Mouse (Mus musculus): ENCODE data around the gene Ddx3y.
A peak's percentile ranks its signal among the peaks of the same experiment; 100 is the strongest.

Ddx3y gene

GRCm38 (mm10) chrY:1286171-1286795 lies at the start of gene Ddx3y:
Gene Ddx3y (minus strand): TSS chrY:1286629.
- peak in 1 of 2 experiments; percentile 80 for DNase-seq

GRCm38 (mm10) chrY:1293708-1294107 lies 7.3 kb upstream of the Ddx3y start:
- DNase-seq, result no peak

DNA sequence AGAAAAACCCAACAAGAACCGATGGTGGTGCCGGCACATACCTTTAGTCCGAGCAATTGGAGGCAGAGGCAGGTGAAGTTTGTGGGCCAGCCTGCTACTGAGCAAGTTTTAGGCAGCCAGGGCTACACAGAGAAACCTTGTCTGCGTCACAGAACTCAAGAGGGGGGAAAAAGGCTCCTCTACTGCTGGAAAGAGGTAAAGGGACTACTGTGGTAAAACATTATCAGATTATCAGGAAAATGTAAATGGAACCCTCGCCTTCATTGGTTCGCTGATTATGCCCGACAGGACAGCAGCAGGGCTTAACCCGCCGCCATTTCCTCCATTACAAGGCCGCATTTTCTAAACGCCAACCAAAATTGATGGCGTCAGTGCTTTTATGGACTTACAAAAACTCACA lies 694 bp downstream of the Ddx3y start:
- peak in 1 of 2 experiments; percentile 32 for DNase-seq

GRCm38 (mm10) chrY:1246117-1246516 lies 40.3 kb downstream of the Ddx3y start:
- DNase-seq, result no peak

DNA sequence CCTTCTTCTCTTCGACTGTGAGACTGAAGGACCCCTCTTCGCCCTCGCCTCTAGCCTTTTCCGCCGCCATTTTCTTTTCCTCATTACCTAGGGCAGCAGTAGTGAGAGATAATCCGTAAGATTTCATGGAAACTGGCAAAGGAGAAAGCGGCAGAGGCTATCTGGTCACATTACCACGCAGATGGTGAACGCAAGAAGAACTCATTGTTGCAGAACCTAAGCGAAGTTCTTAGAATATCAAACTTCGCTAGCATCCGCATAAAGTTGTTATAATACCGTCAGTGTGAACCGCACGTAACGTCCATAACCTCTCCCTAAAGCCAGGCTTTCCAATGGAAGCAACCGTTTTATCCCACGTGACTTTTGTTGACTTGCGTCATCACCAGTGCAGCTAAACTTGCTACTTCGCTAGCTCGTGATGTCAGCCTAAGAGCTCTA lies 41.0 kb downstream of the Ddx3y start, which contains the start of gene Uty:
Uty (minus strand) TSS at position 334 of the 438 bp plus-strand sequence.
- DNase-seq, result peak in 1 of 2 experiments; percentile 82

DNA sequence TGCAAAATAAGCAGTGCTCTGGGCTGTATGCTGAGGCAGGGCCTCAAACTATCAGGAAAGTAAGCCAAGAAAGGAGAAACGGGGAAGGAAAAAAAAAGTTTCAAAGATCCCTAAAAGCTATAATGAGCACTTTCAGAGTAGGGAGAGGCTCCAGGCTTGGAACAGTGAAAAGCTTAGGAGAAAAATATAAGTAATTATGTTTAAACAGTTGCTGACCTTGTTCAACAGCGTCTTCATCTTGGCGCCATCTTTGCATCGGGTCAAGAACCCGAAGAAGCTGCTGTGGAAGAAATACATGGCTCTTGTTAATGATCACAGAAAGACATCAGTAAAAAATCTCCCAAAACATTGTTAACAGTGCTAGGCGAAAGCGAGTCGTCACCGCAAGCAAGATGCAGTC lies 41.5 kb downstream of the Ddx3y start:
- DNase-seq, result peak in 1 of 2 experiments; percentile 3

- no peak for DNase-seq
Observed at GRCm38 (mm10) chrY:1244421-1244820, 42.0 kb downstream of the Ddx3y start.

GRCm38 (mm10) chrY:1220001-1220400 lies 66.4 kb downstream of the Ddx3y start:
- DNase-seq, result no peak

Measured in kidney, postnatal 25 days (tissue).